Mouse (Mus musculus): ENCODE measurements around the gene Gss. TPM values are rescaled to one million over a fixed set of nuclear protein-coding genes. Genes with fewer than 3 reads are reported as not detected.
A peak's percentile ranks its signal among the peaks of the same experiment; 100 is the strongest.
"Not testable (repeated sequence)": the region's sequence is repeated elsewhere in the genome, so short reads cannot be mapped to it uniquely, and the experiment has no call there.

Gss gene
- total RNA-seq, 1 experiment from 2014 or later, result 13.5 TPM

GRCm38 (mm10) chr2:155623996-155624395, 31.4 kb upstream of the Gss start:
- no peak for ATAC-seq (ENCODE audit: extremely low read depth, insufficient number of reproducible peaks, low FRiP score, poor library complexity, severe bottlenecking)

- no peak for ATAC-seq (ENCODE audit: extremely low read depth, insufficient number of reproducible peaks, low FRiP score, poor library complexity, severe bottlenecking)
Measured at GRCm38 (mm10) chr2:155622606-155623005, 30.0 kb upstream of the Gss start.

- ATAC-seq (ENCODE audit: extremely low read depth, insufficient number of reproducible peaks, low FRiP score, poor library complexity, severe bottlenecking), result peak; percentile 67
Measured at GRCm38 (mm10) chr2:155619817-155620216, 27.2 kb upstream of the Gss start.

- ATAC-seq (ENCODE audit: extremely low read depth, insufficient number of reproducible peaks, low FRiP score, poor library complexity, severe bottlenecking), result no peak
Measured at GRCm38 (mm10) chr2:155616971-155617370, 24.4 kb upstream of the Gss start.

- no peak for ATAC-seq (ENCODE audit: extremely low read depth, insufficient number of reproducible peaks, low FRiP score, poor library complexity, severe bottlenecking)
Measured at GRCm38 (mm10) chr2:155613953-155614352, 21.3 kb upstream of the Gss start.

- ATAC-seq (ENCODE audit: extremely low read depth, insufficient number of reproducible peaks, low FRiP score, poor library complexity, severe bottlenecking), result peak; percentile 57
Measured at GRCm38 (mm10) chr2:155613326-155613755, 20.7 kb upstream of the Gss start.

- ATAC-seq (ENCODE audit: extremely low read depth, insufficient number of reproducible peaks, low FRiP score, poor library complexity, severe bottlenecking), result no peak
Measured at GRCm38 (mm10) chr2:155611834-155612550, 19.4 kb upstream of the Gss start.

GRCm38 (mm10) chr2:155610978-155611377, 18.4 kb upstream of the Gss start, which contains the start of gene Myh7b:
Myh7b (plus strand) TSS chr2:155611212.
- ATAC-seq (ENCODE audit: extremely low read depth, insufficient number of reproducible peaks, low FRiP score, poor library complexity, severe bottlenecking), result no peak

- ATAC-seq (ENCODE audit: extremely low read depth, insufficient number of reproducible peaks, low FRiP score, poor library complexity, severe bottlenecking), result no peak
Measured at GRCm38 (mm10) chr2:155606360-155606759, 13.8 kb upstream of the Gss start.

GRCm38 (mm10) chr2:155605236-155605589, 12.6 kb upstream of the Gss start:
- not testable (repeated sequence) for ATAC-seq (ENCODE audit: extremely low read depth, insufficient number of reproducible peaks, low FRiP score, poor library complexity, severe bottlenecking)

GRCm38 (mm10) chr2:155604560-155605235, 12.1 kb upstream of the Gss start:
- ATAC-seq (ENCODE audit: extremely low read depth, insufficient number of reproducible peaks, low FRiP score, poor library complexity, severe bottlenecking), result no peak

GRCm38 (mm10) chr2:155603707-155604106, 11.1 kb upstream of the Gss start:
- ATAC-seq (ENCODE audit: extremely low read depth, insufficient number of reproducible peaks, low FRiP score, poor library complexity, severe bottlenecking), result no peak

- no peak for ATAC-seq (ENCODE audit: extremely low read depth, insufficient number of reproducible peaks, low FRiP score, poor library complexity, severe bottlenecking)
Measured at GRCm38 (mm10) chr2:155595516-155595915, 2.9 kb upstream of the Gss start.

- ATAC-seq (ENCODE audit: extremely low read depth, insufficient number of reproducible peaks, low FRiP score, poor library complexity, severe bottlenecking), result no peak; the same call in 1 of the 2 replicates
Measured at GRCm38 (mm10) chr2:155592854-155593283, 259 bp upstream of the Gss start.

- no peak for ATAC-seq (ENCODE audit: extremely low read depth, insufficient number of reproducible peaks, low FRiP score, poor library complexity, severe bottlenecking)
Measured at GRCm38 (mm10) chr2:155591676-155592075, 934 bp downstream of the Gss start.

- no peak for ATAC-seq (ENCODE audit: extremely low read depth, insufficient number of reproducible peaks, low FRiP score, poor library complexity, severe bottlenecking)
Measured at GRCm38 (mm10) chr2:155590876-155591275, 1.7 kb downstream of the Gss start.

- ATAC-seq (ENCODE audit: extremely low read depth, insufficient number of reproducible peaks, low FRiP score, poor library complexity, severe bottlenecking), result no peak
Measured at GRCm38 (mm10) chr2:155589521-155589920, 3.1 kb downstream of the Gss start.

- no peak for ATAC-seq (ENCODE audit: extremely low read depth, insufficient number of reproducible peaks, low FRiP score, poor library complexity, severe bottlenecking)
Measured at GRCm38 (mm10) chr2:155588136-155588535, 4.5 kb downstream of the Gss start.

- peak; percentile 78 for ATAC-seq (ENCODE audit: extremely low read depth, insufficient number of reproducible peaks, low FRiP score, poor library complexity, severe bottlenecking)
Measured at GRCm38 (mm10) chr2:155585486-155585885, 7.1 kb downstream of the Gss start.

- no peak for ATAC-seq (ENCODE audit: extremely low read depth, insufficient number of reproducible peaks, low FRiP score, poor library complexity, severe bottlenecking)
Measured at GRCm38 (mm10) chr2:155585082-155585481, 7.5 kb downstream of the Gss start.
